Mouse (Mus musculus): ENCODE data around the gene Defb5. TPM values are rescaled to one million over a fixed set of nuclear protein-coding genes. Genes with fewer than 3 reads are reported as not detected.
"Not testable (repeated sequence)": the region's sequence is repeated elsewhere in the genome, so short reads cannot be mapped to it uniquely, and the experiment has no call there.

The Defb5 gene
- not detected in 2 replicates for polyA plus RNA-seq (2015; fragmentation: Nextera tagmentation; extraction: Ambion mirVana)

GRCm38 (mm10) chr8:19247280-19247679, at the start of gene Defb5:
Gene Defb5, plus strand, starts transcription at chr8:19247580.
- WGBS (ENCODE audit: insufficient replicate concordance): 81% methylated on average over 5 of the region's 5 CpGs
- H3K36me3 ChIP-seq (ENCODE audit: control insufficient read depth, insufficient read depth): no peaks in the 10 kb centered on the region
- ATAC-seq (ENCODE audit: low read depth): no peak

GRCm38 (mm10) chr8:19225161-19225560, 22.2 kb upstream of the Defb5 start, which contains the start of gene Defb6:
Gene Defb6, plus strand, starts transcription at chr8:19225478.
- no peak within 1 kb of the TSS for H3K9ac ChIP-seq (ENCODE audit: low read depth, low read length)
- H3K27me3 ChIP-seq (ENCODE audit: control insufficient read depth, insufficient read depth, low read depth, low read length): no peaks in the 10 kb centered on the region
- no peak within 1 kb of the TSS for H3K27ac ChIP-seq (ENCODE audit: low read length)
- H3K36me3 ChIP-seq (ENCODE audit: control insufficient read depth, insufficient read depth): no peaks in the 10 kb centered on the region
- no peak within 1 kb of the TSS for H3K4me2 ChIP-seq (ENCODE audit: low read depth, low read length)
- H3K9me3 ChIP-seq (replicated peaks; ENCODE audit: control insufficient read depth, low read length): no peaks in the 10 kb centered on the region; the same call in 1 of the 2 replicates
- H3K4me1 ChIP-seq (ENCODE audit: control insufficient read depth, low read depth, low read length): no peaks in the 10 kb centered on the region
- no peak for ATAC-seq (ENCODE audit: low read depth)
- no peak within 1 kb of the TSS for H3K4me3 ChIP-seq (ENCODE audit: low read depth, low read length)
- WGBS (ENCODE audit: insufficient replicate concordance): 43% methylated on average over 1 of the region's 1 CpGs

More at GRCm38 (mm10) chr8:19247280-19247679, at the start of gene Defb5:
- Histone ChIP-seq H3K9me3 (replicated peaks; ENCODE audit: control insufficient read depth, low read length) (no peaks in the 10 kb centered on the region), H3K4me1 (ENCODE audit: control insufficient read depth, low read depth, low read length) (no peaks in the 10 kb centered on the region), H3K4me2 (ENCODE audit: low read depth, low read length) (no peak within 1 kb of the TSS), H3K27me3 (ENCODE audit: control insufficient read depth, insufficient read depth, low read depth, low read length) (no peaks in the 10 kb centered on the region), H3K9ac (ENCODE audit: low read depth, low read length) (no peak within 1 kb of the TSS), H3K4me3 (ENCODE audit: low read depth, low read length) (no peak within 1 kb of the TSS), H3K27ac (ENCODE audit: low read length) (no peak within 1 kb of the TSS)

- H3K9ac ChIP-seq (ENCODE audit: low read depth, low read length): no peak overlapping the region
- H3K9me3 ChIP-seq (replicated peaks; ENCODE audit: control insufficient read depth, low read length): no peaks in the 10 kb centered on the region
- H3K27me3 ChIP-seq (ENCODE audit: control insufficient read depth, insufficient read depth, low read depth, low read length): no peaks in the 10 kb centered on the region
- 52% methylated on average over 1 of the region's 1 CpGs for WGBS (ENCODE audit: insufficient replicate concordance)
- no peak for ATAC-seq (ENCODE audit: low read depth)
- H3K4me2 ChIP-seq (ENCODE audit: low read depth, low read length): no peak overlapping the region
- H3K27ac ChIP-seq (ENCODE audit: low read length): no peak overlapping the region
- no peaks in the 10 kb centered on the region for H3K4me1 ChIP-seq (ENCODE audit: control insufficient read depth, low read depth, low read length)
- no peak overlapping the region for H3K4me3 ChIP-seq (ENCODE audit: low read depth, low read length)
- no peaks in the 10 kb centered on the region for H3K36me3 ChIP-seq (ENCODE audit: control insufficient read depth, insufficient read depth)
Observed at GRCm38 (mm10) chr8:19238101-19238500, 9.3 kb upstream of the Defb5 start.

- no peak within 1 kb of the TSS for H3K4me3 ChIP-seq (ENCODE audit: low read depth, low read length)
- H3K27me3 ChIP-seq (ENCODE audit: control insufficient read depth, insufficient read depth, low read depth, low read length): no peaks in the 10 kb centered on the region
- no peak for ATAC-seq (ENCODE audit: low read depth)
- H3K9me3 ChIP-seq (replicated peaks; ENCODE audit: control insufficient read depth, low read length): no peaks in the 10 kb centered on the region
- no peak within 1 kb of the TSS for H3K9ac ChIP-seq (ENCODE audit: low read depth, low read length)
- H3K36me3 ChIP-seq (ENCODE audit: control insufficient read depth, insufficient read depth): no peaks in the 10 kb centered on the region
- WGBS (ENCODE audit: insufficient replicate concordance): 58% methylated on average over 2 of the region's 2 CpGs
- no peaks in the 10 kb centered on the region for H3K4me1 ChIP-seq (ENCODE audit: control insufficient read depth, low read depth, low read length)
- no peak within 1 kb of the TSS for H3K4me2 ChIP-seq (ENCODE audit: low read depth, low read length)
- no peak within 1 kb of the TSS for H3K27ac ChIP-seq (ENCODE audit: low read length)
Observed at GRCm38 (mm10) chr8:19239616-19240015, 7.8 kb upstream of the Defb5 start, which contains the start of gene Defb46. Gene Defb46, plus strand, starts transcription at chr8:19239916.

- no peak overlapping the region for H3K9ac ChIP-seq (ENCODE audit: low read depth, low read length)
- H3K36me3 ChIP-seq (ENCODE audit: control insufficient read depth, insufficient read depth): no peaks in the 10 kb centered on the region
- no peak overlapping the region for H3K4me2 ChIP-seq (ENCODE audit: low read depth, low read length)
- no peaks in the 10 kb centered on the region for H3K27me3 ChIP-seq (ENCODE audit: control insufficient read depth, insufficient read depth, low read depth, low read length)
- no peaks in the 10 kb centered on the region for H3K9me3 ChIP-seq (replicated peaks; ENCODE audit: control insufficient read depth, low read length)
- H3K4me3 ChIP-seq (ENCODE audit: low read depth, low read length): no peak overlapping the region
- ATAC-seq (ENCODE audit: low read depth): no peak
- H3K4me1 ChIP-seq (ENCODE audit: control insufficient read depth, low read depth, low read length): no peaks in the 10 kb centered on the region
- H3K27ac ChIP-seq (ENCODE audit: low read length): no peak overlapping the region
Observed at GRCm38 (mm10) chr8:19258136-19258535, 10.8 kb downstream of the Defb5 start.

- 34% methylated on average over 3 of the region's 3 CpGs for WGBS (ENCODE audit: insufficient replicate concordance)
Observed at GRCm38 (mm10) chr8:19259667-19260066, 12.3 kb downstream of the Defb5 start.

GRCm38 (mm10) chr8:19293060-19293459, 45.7 kb downstream of the Defb5 start, which contains the start of gene Defb3:
Gene Defb3, plus strand, starts transcription at chr8:19293360.
- not testable (repeated sequence) for H3K36me3 ChIP-seq (ENCODE audit: control insufficient read depth, insufficient read depth); H3K9me3 ChIP-seq (replicated peaks; ENCODE audit: control insufficient read depth, low read length); H3K4me2 ChIP-seq (ENCODE audit: low read depth, low read length); H3K9ac ChIP-seq (ENCODE audit: low read depth, low read length); ATAC-seq (ENCODE audit: low read depth); H3K27me3 ChIP-seq (ENCODE audit: control insufficient read depth, insufficient read depth, low read depth, low read length); H3K4me3 ChIP-seq (ENCODE audit: low read depth, low read length); H3K27ac ChIP-seq (ENCODE audit: low read length); H3K4me1 ChIP-seq (ENCODE audit: control insufficient read depth, low read depth, low read length)
- WGBS (ENCODE audit: insufficient replicate concordance): 20% methylated on average over 1 of the region's 2 CpGs

More at GRCm38 (mm10) chr8:19259667-19260066, 12.3 kb downstream of the Defb5 start:
- H3K4me1 ChIP-seq (ENCODE audit: control insufficient read depth, low read depth, low read length): no peaks in the 10 kb centered on the region
- no peak overlapping the region for H3K9ac ChIP-seq (ENCODE audit: low read depth, low read length)
- no peaks in the 10 kb centered on the region for H3K27me3 ChIP-seq (ENCODE audit: control insufficient read depth, insufficient read depth, low read depth, low read length)
- H3K9me3 ChIP-seq (replicated peaks; ENCODE audit: control insufficient read depth, low read length): no peaks in the 10 kb centered on the region
- H3K4me2 ChIP-seq (ENCODE audit: low read depth, low read length): no peak overlapping the region
- no peak overlapping the region for H3K4me3 ChIP-seq (ENCODE audit: low read depth, low read length)
- ATAC-seq (ENCODE audit: low read depth): no peak
- no peaks in the 10 kb centered on the region for H3K36me3 ChIP-seq (ENCODE audit: control insufficient read depth, insufficient read depth)
- no peak overlapping the region for H3K27ac ChIP-seq (ENCODE audit: low read length)

GRCm38 (mm10) chr8:19298361-19298760, 51.0 kb downstream of the Defb5 start:
- not testable (repeated sequence) for H3K27me3 ChIP-seq (ENCODE audit: control insufficient read depth, insufficient read depth, low read depth, low read length); H3K9ac ChIP-seq (ENCODE audit: low read depth, low read length); ATAC-seq (ENCODE audit: low read depth); H3K27ac ChIP-seq (ENCODE audit: low read length); H3K4me3 ChIP-seq (ENCODE audit: low read depth, low read length); H3K4me2 ChIP-seq (ENCODE audit: low read depth, low read length); H3K4me1 ChIP-seq (ENCODE audit: control insufficient read depth, low read depth, low read length); H3K9me3 ChIP-seq (replicated peaks; ENCODE audit: control insufficient read depth, low read length); H3K36me3 ChIP-seq (ENCODE audit: control insufficient read depth, insufficient read depth)
- 42% methylated on average over 3 of the region's 3 CpGs for WGBS (ENCODE audit: insufficient replicate concordance)
